Mouse (Mus musculus) thymus, postnatal 36 days (tissue): ENCODE results near the gene Cblc.
A peak's percentile ranks its signal among the peaks of the same experiment; 100 is the strongest.

Source experiments
- DNase-seq, 2 experiments: peaks; one replicate each; pipeline ENCODE4 v3.0.0; 2022; ENCODE audit warnings: mixed read lengths in 2 of 2

Gene Cblc

GRCm38 (mm10) chr7:19796697-19797588 is at the start of gene Cblc:
Gene Cblc (minus strand): TSS chr7:19796809.
- DNase-seq, result peak; percentile 88

DNA sequence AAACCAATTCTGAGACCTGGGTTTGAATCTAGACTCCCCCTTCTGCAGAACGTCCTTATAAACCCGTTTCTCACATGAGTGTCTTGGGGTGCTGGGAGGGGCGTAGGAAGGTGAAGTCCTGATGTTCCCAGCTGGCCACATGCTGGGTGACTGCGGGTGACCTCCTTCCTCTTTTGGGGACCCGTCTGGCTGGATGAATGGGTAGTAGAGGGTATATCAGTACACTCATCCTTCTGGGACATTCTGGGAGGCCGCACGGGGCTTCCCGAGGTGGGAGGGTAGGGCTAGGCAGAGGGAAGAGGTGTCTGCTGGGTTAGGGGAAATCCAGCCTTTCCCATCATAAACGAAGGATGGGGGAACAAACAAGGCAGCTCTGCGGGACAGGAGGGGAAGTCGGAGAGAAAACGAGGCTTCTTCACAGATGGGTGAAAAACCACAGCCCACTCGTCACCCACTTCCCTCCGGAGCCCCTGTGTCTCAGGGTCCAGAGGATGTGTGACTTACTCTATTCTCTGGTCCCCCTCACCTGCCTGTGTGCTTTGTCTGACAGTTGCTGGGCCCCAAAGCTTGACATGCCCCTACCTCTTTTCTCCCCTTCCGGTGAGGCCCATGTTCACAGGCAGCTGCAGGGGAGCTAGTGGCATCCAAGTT is 48.0 kb upstream of the Cblc start:
- DNase-seq, result peak; percentile 79 to 87

DNA sequence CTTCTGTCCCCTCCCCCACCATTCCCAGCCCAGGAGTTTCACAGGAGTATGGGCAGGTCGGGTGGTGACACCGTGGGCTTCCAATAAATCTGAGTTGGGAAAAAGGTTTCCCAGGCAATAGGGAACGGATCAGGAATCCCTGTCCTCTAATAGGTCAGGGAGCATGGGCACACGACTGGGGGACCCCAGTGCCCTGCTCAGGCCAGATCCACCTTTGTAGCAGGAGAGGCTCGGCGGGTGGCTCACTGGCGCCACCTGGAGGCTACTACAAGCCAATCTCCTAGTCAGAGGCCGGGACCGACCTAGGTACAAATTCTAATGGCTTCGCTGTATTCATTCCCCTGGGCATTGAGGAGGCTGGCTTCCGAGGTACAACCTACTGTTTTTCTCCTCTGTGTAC is 47.0 kb upstream of the Cblc start:
- DNase-seq, result peak; percentile 76 to 77

DNA sequence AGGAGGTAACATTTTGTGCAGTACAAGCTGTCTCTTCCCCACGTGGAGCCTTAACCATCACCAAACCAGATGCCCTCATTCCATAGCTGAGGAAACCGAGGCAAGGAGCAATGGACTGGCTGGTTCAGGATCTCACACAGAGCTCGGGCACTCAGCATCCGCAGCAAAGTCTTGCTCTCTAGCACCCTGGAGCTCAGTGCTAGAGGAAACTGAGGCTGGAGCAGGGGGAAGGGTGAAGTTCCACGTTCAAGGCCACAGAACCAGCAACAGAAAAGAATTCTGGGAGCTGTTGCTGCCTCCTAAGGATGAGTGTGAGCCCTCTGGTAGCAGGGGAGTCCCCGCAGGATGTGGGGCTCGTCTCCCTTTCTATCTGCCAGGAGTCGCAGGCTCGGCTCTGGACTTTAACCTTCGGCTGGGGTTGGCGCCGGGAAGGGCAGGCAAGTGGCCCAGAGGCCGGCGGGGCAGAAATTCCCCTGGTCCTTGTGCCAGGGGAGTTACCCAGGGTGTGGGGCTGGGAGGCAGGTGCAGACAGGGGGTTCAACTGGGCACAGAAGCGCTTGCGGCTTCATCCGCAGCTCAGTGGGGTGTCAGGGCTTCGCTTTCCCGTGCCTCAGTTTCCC is 46.4 kb upstream of the Cblc start:
- peak; percentile 31 to 44 for DNase-seq

- peak; percentile 64 to 82 for DNase-seq
These were observed 45.2 kb upstream of the Cblc start for GRCm38 (mm10) chr7:19841686-19842413.

DNA sequence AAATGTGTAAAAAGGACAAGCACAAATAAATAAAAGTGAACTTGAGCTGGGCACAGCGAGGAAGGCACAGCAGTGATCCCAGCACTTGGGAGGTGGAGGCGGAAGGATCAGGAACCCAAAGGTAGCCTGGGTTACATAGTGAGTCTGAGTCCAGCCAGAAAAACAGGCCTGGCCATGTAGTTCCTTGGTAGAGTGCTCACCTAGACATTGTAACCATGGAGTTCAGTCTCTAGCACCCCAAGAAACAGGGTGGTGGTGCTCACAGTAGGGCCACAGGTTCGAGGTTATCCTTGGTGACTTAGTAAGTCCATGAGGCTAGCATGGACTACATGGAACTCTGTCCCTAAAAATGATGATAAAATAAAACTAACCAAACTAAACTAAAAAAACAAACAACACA is 44.3 kb upstream of the Cblc start:
- no peak for DNase-seq

DNA sequence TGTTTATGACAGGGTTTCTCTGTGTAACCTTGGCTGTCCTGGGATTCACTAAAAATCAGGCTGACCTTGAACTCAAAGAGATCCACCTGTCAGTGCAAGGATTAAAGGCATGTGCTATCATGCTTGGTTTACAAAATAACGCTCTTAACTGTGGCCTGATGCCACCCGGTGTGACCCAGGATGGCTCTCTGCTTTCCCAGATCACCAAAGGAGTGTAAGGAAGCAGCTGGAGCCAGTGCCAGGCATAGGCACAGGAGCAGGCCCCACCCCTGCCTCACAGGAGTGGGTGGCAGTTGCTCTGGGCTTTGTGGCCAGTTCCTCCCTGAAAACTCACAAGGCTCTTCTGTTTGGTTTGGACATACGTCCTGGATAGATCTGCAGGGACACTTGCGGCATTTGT is 43.8 kb upstream of the Cblc start:
- DNase-seq, result no peak

GRCm38 (mm10) chr7:19836843-19837242 is 40.2 kb upstream of the Cblc start:
- no peak for DNase-seq

DNA sequence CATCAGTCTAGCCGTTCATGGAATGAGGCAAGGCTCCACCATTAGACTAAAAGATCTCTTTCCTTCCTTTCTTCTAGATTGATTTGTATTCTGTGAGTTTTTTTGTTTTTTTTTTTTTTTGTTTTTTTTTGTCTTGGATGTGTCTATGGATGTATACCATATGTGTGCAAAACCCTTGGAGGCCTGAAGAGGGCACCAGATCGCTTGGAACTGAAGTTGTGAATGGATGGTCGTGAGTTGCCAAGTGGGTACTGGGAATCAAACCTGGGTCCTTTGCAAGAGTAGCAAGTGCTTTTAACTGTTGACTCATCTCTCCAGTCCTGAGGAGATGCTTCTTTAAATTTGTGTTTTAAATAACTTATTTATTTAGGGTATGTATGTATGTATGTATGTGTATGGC is 37.4 kb upstream of the Cblc start:
- no peak for DNase-seq

DNA sequence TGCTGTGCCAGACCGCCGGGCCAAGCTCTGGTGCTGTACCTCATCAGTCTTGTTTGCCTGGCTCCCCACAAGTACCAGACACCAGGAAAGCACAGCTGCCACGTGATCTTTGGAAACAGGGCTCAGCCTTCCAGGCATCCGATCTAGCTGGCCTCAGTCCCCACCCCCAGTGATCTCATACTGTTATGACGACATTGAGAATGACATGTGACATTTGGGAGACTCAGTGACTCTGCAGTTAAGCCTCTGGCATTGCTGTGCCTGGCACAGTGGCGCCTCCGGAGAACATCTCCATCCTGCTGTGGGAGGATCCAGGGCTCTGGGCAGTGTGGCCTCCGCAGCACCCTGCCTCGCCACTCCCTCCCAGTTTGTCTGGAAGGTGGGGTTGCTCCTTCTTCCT is 35.2 kb upstream of the Cblc start:
- no peak for DNase-seq

- no peak for DNase-seq
These were observed 34.1 kb upstream of the Cblc start for GRCm38 (mm10) chr7:19830682-19831156.

DNA sequence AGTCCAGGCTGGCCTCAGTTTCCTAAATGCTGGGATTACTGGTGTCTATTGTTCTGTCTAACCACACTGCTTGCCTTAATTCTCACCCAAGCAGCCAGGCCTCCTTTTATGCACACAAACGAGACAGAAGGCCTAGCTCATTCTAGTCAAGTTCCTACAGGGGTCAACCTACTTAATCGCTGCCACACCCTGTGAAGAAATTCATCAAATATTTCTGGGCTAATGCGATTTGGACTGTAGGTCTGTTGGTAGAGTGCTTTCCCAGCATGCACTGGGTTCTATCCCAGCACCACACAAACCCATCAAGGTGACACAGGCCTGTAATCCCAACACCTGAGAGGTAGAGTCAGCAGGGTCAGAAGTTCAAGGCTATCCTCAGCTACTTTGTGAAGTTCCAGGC is 33.1 kb upstream of the Cblc start:
- no peak for DNase-seq

DNA sequence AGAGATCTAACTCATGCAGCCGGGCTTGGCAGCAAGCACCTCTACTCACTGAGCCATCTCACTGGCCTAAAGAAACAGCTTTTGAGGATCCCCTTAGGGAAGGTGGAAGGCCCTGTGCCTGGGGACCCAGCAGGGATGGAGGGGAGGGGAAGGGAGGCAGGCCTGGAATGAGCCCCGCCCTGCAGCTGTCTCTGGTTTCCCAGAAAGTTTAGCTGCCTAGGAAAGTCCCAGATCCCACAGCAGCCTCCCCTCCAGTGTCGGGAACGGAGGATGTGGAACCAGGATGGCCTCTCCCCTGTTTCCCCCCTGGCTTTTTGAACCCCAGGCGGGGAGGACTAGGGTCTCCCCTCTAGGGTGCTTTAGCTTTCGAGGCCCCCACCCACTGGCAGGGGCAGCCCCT is 30.1 kb upstream of the Cblc start:
- no peak for DNase-seq

DNA sequence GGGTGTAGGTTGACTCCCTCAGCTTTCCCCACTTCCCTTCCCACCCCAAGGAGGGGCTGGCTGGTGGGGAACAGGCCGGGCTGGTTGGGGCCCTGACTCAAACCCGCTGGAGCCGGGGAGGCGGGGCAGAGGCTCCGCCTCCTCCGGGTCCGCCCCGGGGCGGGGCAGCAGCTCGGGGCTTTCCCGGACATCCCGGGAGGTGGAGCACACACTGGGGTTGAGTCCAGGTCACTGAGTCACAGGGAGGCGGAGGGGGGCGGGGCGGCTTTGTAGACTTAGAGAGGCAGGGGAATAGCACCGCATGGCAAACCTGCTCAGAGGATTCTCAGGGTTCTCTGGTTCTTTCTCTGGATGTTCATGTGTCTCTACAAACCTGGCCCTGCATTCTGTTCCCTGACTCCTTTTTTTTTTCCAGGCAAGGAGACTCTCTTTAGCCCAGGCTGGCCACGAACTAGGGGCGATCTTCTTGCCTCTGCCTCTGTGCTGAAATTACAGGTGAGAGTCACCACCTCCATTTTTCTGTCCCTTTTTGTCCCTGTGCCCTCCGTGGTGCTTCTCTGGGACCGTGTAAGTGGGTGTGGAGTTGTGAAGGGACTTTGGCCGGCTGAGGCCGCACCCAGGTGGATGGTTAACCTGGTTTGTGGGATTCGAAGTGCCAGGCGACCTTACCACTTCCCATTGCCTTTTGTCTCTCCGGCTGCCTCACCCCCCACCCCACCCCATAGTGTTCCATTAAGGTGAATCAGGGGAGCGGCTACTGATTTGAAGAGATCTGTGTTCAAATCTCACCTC is 27.8 kb upstream of the Cblc start:
- DNase-seq, result peak; percentile 67 to 76

GRCm38 (mm10) chr7:19823256-19824181 is 26.9 kb upstream of the Cblc start:
- no peak for DNase-seq

GRCm38 (mm10) chr7:19822604-19823058 is 26.0 kb upstream of the Cblc start, which contains the start of gene Bcl3:
Gene Bcl3 (minus strand): TSS chr7:19822770.
- DNase-seq, result peak; percentile 52 to 66

DNA sequence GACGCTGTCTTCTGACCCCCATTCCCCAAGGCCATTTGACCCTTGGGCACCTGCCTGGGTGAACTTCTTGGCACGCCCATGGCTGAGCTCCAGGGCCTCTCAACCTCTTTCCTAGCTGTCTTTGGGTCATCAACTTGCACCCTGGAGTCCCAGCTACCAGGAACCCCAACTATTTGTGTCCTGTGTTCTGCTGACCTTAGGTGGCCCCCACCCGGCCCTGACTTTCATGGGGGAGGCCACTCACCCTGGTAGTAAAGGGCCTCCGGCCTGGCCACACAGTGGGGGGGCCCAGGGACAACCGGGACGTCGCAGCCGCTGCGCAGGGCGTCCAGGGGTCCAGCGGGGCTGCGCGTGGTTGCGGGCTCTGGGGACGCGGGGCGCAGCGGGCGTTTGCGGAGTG is 25.6 kb upstream of the Cblc start:
- DNase-seq, result no peak

DNA sequence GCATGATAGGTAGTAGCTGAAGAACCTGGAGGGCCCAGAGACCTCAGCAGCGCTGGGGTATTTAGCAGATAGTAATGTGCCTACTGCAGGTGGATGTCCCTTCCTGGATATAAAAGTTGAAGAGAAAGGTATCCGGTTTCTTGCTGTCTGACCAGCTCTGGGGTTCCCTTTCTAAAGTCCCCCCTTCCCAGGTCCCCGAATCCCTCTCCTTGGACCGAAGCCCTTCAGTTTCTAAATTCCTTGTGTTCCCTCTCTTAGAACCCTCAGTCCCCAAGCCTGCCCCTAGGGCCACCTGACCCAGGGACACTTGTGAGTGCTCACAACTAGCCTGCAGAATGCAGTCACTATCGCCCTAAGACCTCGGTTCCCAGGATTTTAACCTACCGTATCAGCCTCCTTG is 25.0 kb upstream of the Cblc start:
- no peak for DNase-seq

DNA sequence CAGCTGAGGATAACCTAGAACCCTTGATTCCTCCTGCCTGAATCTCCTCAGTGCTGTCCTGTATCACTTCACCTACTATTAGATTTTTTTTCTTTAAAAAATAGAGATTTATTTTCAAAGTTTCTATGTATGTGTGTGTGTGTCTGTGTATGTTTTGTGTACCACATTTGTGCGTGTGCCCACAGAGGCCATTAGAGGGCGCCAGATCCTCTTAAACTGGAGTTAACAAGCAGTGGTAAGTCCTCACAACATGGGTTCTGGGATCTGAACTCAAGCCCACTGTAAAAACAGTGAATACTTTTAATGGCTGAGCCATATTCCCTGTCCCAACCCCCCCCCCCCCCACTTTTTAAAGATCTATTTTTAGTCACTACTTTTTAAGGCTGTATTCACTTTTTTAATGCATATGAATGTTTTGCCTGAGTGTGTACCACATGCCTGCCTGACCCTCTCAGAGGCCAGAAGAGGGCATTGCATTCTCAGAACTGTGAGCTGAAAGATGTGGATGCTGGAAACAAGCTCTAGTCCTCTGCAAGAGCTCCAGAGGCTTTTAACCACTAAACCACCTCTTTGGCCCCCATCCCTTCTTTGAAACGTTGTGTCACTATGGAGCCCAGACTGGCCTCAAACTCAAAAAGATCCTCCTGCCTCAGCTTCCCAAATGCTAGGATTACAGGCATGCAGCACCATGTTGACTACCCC is 23.9 kb upstream of the Cblc start:
- DNase-seq, result no peak

DNA sequence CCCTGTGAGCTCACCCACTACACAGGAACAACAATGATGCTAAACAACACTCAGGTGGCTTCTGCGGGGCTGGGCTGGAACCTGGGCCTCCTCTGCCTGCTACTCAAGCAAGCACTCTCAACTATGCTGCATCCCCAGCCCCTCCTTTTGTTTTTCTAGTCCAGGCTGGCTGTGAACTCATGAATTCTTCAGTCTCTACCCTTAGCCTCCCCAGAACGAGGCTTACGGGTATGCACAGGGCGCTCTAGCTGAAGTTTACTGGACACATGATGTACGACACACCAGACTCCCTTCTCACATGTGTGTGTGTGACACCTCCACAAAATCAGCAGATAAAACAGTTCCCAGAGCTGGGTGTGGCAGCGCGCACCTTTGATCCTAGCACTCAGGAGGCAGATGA is 22.3 kb upstream of the Cblc start:
- DNase-seq, result no peak
